Mouse (Mus musculus) kidney, adult 9 months (tissue): ENCODE measurements around the gene Acap3.
A peak's percentile ranks its signal among the peaks of the same experiment; 100 is the strongest.

Source experiments
- DNase-seq: peaks from one replicate; pipeline ENCODE4 v3.0.0; 2022

The Acap3 gene

GRCm38 (mm10) chr4:155887674-155888073 lies 3.9 kb upstream of the Acap3 start:
- no peak for DNase-seq

- DNase-seq, result no peak
These were observed 3.4 kb upstream of the Acap3 start for GRCm38 (mm10) chr4:155888181-155888580.

GRCm38 (mm10) chr4:155889316-155889715 lies 2.3 kb upstream of the Acap3 start:
- no peak for DNase-seq

GRCm38 (mm10) chr4:155891011-155891471 lies 581 bp upstream of the Acap3 start:
- peak; percentile 38 for DNase-seq

GRCm38 (mm10) chr4:155892017-155892416 lies 395 bp downstream of the Acap3 start:
- DNase-seq, result peak; percentile 72

- no peak for DNase-seq
These were observed 1.0 kb downstream of the Acap3 start for GRCm38 (mm10) chr4:155892438-155893211.

- DNase-seq, result no peak
These were observed 1.6 kb downstream of the Acap3 start for GRCm38 (mm10) chr4:155893212-155893690.

GRCm38 (mm10) chr4:155894311-155894881 lies 2.8 kb downstream of the Acap3 start:
- peak; percentile 67 for DNase-seq

- DNase-seq, result peak; percentile 70
These were observed 3.6 kb downstream of the Acap3 start for GRCm38 (mm10) chr4:155895216-155895615.

- DNase-seq, result no peak
These were observed 4.2 kb downstream of the Acap3 start for GRCm38 (mm10) chr4:155895826-155896225.

- DNase-seq, result no peak
These were observed 4.8 kb downstream of the Acap3 start for GRCm38 (mm10) chr4:155896461-155896860.

GRCm38 (mm10) chr4:155898318-155898717 lies 6.7 kb downstream of the Acap3 start:
- DNase-seq, result no peak

- peak; percentile 0 for DNase-seq
These were observed 7.7 kb downstream of the Acap3 start for GRCm38 (mm10) chr4:155899355-155899754.

GRCm38 (mm10) chr4:155901205-155901604 lies 9.6 kb downstream of the Acap3 start:
- DNase-seq, result peak; percentile 18

- DNase-seq, result no peak
These were observed 11.6 kb downstream of the Acap3 start for GRCm38 (mm10) chr4:155903246-155903645.

- DNase-seq, result peak; percentile 31
These were observed 12.9 kb downstream of the Acap3 start for GRCm38 (mm10) chr4:155904318-155905102.

GRCm38 (mm10) chr4:155905634-155906033 lies 14.0 kb downstream of the Acap3 start:
- no peak for DNase-seq

GRCm38 (mm10) chr4:155906125-155906524 lies 14.5 kb downstream of the Acap3 start:
- no peak for DNase-seq

GRCm38 (mm10) chr4:155907003-155907402 lies 15.4 kb downstream of the Acap3 start:
- no peak for DNase-seq

- DNase-seq, result no peak
These were observed 16.7 kb downstream of the Acap3 start for GRCm38 (mm10) chr4:155908281-155908680.

GRCm38 (mm10) chr4:155908751-155909150 lies 17.1 kb downstream of the Acap3 start:
- DNase-seq, result no peak

GRCm38 (mm10) chr4:155932031-155932430 lies 40.4 kb downstream of the Acap3 start:
- no peak for DNase-seq

GRCm38 (mm10) chr4:155943049-155943452 lies 51.4 kb downstream of the Acap3 start:
- peak; percentile 32 for DNase-seq
